Mouse (Mus musculus): ENCODE measurements around the gene Gng8.
A peak's percentile ranks its signal among the peaks of the same experiment; 100 is the strongest.

Gng8 gene

GRCm38 (mm10) chr7:16909909-16910308 is 18.3 kb downstream of the Gng8 start:
- DNase-seq = no peak

GRCm38 (mm10) chr7:16911904-16912303 is 20.3 kb downstream of the Gng8 start:
- no peak for DNase-seq

GRCm38 (mm10) chr7:16912360-16912759 is 20.8 kb downstream of the Gng8 start:
- DNase-seq = no peak

GRCm38 (mm10) chr7:16913806-16914452 is 22.3 kb downstream of the Gng8 start:
- peak; percentile 87 to 91 for DNase-seq

GRCm38 (mm10) chr7:16914453-16915343 is 23.1 kb downstream of the Gng8 start:
- DNase-seq = no peak

GRCm38 (mm10) chr7:16915461-16916340 is 24.1 kb downstream of the Gng8 start:
- peak in 1 of 2 experiments; percentile 42 for DNase-seq

GRCm38 (mm10) chr7:16916342-16917265 is 25.0 kb downstream of the Gng8 start:
- DNase-seq = peak in 1 of 2 experiments; percentile 71

- DNase-seq = no peak
Observed at GRCm38 (mm10) chr7:16917447-16917846, 25.9 kb downstream of the Gng8 start.

GRCm38 (mm10) chr7:16918014-16918413 is 26.4 kb downstream of the Gng8 start:
- DNase-seq = peak in 1 of 2 experiments; percentile 58

GRCm38 (mm10) chr7:16918670-16919069 is 27.1 kb downstream of the Gng8 start:
- no peak for DNase-seq

GRCm38 (mm10) chr7:16919395-16920149 is 28.0 kb downstream of the Gng8 start:
- DNase-seq = no peak

GRCm38 (mm10) chr7:16920150-16920579 is 28.6 kb downstream of the Gng8 start:
- no peak for DNase-seq

- peak; percentile 67 to 69 for DNase-seq
Observed at GRCm38 (mm10) chr7:16920818-16921791, 29.5 kb downstream of the Gng8 start.

- DNase-seq = peak in 1 of 2 experiments; percentile 55
Observed at GRCm38 (mm10) chr7:16921881-16922335, 30.3 kb downstream of the Gng8 start.

GRCm38 (mm10) chr7:16922360-16922973 is 30.9 kb downstream of the Gng8 start:
- DNase-seq = peak; percentile 66

- DNase-seq = peak; percentile 69 to 72
Observed at GRCm38 (mm10) chr7:16923283-16924036, 31.9 kb downstream of the Gng8 start.

- DNase-seq = peak; percentile 100
Observed at GRCm38 (mm10) chr7:16924037-16924834, 32.6 kb downstream of the Gng8 start, which contains the start of gene Calm3. Gene Calm3, minus strand, starts transcription at chr7:16924114.
